Mouse (Mus musculus): Measurements from ENCODE around the gene Ttc9b.
A peak's percentile ranks its signal among the peaks of the same experiment; 100 is the strongest.

The Ttc9b gene

DNA sequence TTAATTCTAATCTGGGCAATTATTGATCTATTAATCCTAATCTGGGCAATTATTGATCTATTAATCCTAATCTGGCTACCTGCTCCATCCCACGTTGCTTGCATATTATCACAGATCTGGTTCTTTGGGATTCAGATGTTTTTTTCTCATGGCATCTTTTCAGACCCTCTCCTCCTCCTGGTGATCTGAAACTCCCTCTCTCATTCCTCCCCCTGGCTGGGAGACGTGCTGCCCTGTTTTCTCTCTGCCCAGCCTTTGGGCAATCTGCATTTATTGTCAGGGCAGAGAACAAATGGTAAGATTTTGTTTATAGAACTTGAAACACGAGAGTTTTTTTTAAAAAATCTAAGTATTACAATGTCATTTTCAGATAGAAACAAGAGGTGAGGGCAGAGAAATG, 34.1 kb downstream of the Ttc9b start:
- DNase-seq (ENCODE audit: low read depth), result no peak

DNA sequence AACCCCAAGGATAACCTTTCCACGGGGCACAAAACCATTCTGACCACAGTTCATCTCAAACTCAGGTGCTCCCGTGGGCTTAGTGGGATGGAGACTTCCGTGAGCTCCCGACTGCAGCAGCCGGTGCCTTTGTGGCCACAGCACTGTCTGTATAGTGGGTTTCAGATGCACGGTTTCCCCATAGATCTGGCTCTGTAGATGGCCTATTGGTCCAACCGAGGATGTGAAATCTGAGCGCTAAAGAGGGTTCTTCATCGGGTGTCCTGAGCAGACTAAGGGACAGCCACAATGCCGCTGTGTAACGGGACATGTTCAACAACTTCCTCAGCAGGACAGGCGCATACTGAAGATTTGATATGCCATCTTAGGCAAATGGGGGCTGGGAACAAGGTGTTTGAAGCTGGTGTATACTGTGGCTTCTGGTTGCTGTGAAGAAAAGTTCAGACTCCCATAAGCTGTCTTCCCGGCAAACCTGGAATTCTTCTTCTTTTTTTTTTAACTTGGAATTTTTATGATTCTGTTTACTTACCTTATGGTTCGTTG, 34.6 kb downstream of the Ttc9b start:
- DNase-seq (ENCODE audit: low read depth), result peak; percentile 44

DNA sequence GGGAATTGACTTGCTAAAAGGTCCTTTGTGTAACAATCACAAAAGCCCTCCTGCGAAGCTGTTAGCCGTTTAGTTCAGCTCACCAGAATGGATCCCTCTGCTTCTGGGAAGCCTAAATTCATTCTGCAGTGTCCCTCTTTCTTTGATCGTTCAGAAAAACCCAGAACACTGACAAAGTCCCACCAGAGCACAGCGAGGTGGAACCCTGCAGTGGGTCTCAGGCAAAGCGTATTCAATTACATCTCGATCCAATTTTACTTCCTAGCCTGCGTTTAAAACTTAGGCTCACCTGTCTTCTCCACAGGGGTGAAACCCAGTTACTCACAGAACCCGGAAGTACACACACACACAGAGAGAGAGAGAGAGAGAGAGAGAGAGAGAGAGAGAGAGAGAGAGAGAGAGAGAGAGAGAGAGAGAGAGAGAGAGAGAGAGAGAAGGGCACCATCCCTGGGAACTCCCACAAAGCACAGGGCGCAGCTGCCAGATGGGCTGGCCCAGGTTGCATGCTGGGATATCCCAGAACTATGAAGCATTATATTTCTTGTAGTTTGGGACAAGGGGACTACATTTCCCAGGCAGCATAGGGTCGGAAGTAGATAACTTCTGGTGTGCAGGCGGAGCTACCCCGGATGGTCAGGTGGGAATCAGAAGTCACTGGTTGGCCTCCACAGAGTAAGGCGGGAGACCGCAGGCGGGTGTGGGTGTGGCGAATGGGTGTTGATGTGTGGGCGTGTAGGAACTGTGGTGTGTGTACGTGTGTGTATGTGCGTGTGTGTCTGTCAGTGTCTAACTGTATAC, 35.3 kb downstream of the Ttc9b start, which contains the start of gene Zfp607b:
Zfp607b (plus strand) TSS at position 526 of the 798 bp plus-strand sequence.
- peak; percentile 96 for DNase-seq (ENCODE audit: low read depth)

DNA sequence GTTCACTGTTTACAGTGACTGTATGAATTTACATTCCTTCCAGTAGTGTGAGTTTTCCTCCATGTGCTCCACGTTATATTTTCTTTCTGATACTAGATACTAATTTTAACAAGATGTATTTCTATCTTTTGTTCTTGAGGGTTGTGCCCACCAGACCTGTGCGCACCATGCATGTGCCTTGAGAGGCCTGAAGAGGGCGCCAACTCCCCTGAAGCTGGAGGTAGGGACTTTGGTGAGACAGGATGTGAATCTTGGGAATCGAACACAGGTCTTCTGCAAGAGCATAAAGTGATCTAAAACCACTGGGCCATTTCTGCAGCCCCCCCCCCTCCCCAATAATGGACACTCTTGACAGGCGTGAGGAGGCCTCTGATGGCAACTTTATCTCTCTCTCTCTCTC, 37.4 kb downstream of the Ttc9b start:
- peak; percentile 72 for DNase-seq (ENCODE audit: low read depth)

DNA sequence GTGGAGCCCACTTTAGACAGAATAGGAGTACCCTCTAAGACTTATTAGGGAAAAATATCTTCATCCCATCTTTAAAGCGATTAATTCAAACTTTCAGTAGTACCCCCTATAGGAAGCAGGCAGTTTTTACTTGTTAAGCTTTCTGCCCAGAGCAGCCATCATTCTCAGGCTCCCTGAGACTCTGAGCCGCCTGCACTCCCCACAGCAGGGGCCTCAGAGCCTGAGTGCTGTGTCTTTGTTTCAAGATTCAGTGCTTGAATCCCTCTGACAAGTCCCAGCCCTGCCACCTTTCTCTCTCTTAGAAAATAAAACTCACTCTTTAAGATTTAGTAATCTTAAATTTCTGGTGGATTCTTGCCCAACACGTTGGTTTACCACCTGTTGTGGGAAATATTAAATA, 43.0 kb downstream of the Ttc9b start:
- no peak for DNase-seq (ENCODE audit: low read depth)

All from naive thymus-derived CD4-positive, alpha-beta T cell, adult 2 months (primary cell).